Mouse (Mus musculus) WW6 (cell line): ENCODE measurements at regions not wholly inside any gene's neighbourhood (a gene's known extent, or its start where the extent isn't known, plus 50 kb on each side); places are given as distances from the start of the nearest gene placed in this dataset.

Experiments
- DNase-seq: peaks from one replicate; pipeline ENCODE4 v3.0.0-alpha.2; 2013; ENCODE audit warnings: low read depth, low spot score

DNA sequence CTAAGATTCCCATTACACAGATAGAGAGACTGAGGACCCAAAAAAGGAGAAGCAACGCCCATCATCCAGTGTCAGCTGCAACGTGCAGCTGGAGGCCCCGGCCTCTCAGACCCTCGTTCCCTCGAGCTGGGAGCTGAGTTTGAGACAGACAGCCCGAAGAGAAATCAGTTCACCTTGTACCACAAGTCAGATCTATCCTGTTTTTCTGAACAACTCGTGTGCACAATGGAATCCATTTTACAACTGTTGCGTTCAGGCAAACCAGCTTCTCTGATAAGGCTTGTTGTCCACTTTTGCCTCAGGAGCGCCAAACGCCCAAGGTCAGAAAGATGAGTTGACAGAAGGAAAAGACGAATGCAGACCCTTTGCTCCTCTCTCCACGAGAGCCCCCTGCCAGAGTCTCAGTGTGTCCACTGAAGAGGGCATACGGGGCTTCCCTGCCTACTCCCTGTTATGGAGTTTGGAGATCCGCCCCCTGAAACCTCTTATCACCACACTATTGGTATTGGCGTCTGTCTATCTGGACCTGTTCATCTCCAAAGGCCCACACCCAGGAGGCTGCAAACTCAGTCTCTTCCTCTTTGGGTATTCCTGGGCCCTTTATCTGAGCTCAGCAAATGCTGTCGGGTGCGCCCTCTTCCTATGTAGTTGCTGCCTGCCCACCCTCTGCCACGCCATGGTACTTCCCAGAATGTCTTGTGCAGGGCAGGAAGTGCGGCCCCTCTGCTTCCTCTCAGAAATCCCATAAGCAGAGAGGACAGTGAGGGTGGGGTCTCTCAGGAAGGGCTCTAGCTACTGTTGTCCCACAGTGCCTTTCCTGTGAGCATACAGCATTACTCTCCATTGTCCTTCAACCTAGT lies 57.7 kb upstream of the Zmiz1 start:
- DNase-seq: no peak

GRCm38 (mm10) chr14:25402409-25402808 lies 56.6 kb upstream of the Zmiz1 start:
- DNase-seq: no peak

- DNase-seq: no peak
These were observed 53.8 kb upstream of the Zmiz1 start for GRCm38 (mm10) chr14:25405191-25405590.

DNA sequence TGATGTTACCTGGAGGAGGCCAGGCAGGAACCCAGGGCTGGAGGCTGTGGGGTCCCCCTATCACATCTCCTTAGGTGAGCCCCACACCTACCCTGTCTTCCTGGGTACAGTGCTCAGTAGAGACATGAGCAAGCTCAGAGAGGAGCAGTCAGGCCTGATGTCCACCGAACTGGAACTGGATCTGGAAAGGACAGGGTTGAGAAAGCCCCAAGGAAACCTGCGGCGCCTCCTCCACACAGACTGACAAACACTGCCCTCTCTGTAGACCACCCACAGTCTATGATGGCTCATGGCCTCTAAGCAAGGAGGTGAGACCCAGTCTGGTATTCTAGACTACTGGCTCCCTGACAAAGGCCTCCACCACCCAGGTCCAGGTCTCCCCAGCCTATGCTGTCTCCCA lies 52.9 kb upstream of the Zmiz1 start:
- no peak for DNase-seq

DNA sequence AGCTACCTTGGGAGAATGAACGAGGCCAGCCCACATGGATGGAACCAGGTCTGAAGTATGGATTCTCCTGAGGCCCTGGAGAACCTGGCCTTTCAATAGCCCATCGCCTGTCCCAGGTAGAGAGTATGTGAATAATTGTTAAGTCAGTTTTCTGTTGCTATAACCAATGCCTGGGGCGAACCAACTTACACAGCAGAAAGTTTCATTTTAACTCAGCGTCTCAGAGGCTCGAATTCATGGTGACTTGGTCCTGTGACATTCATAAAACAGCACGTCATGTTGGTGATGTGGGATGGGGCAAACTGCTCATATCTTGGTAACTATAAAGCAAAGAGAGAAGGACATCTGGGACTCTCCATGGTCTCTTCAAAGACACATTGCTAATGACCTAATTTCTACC lies 52.4 kb upstream of the Zmiz1 start:
- no peak for DNase-seq

- no peak for DNase-seq
These were observed 51.9 kb upstream of the Zmiz1 start for GRCm38 (mm10) chr14:25407111-25407510.
